Mouse (Mus musculus) forebrain, postnatal 0 days (tissue): ENCODE results near the gene Rpa3. TPM values are rescaled to one million over a fixed set of nuclear protein-coding genes. Genes with fewer than 3 reads are reported as not detected.

Experiments
- ATAC-seq: fragments of 200-750 bp; cut with Nextera tagmentation; 2 replicates; pipeline ENCODE4 v1.8.0; 2017; ENCODE audit warnings: mild to moderate bottlenecking, moderate library complexity
- DNase-seq: peaks from one replicate; pipeline ENCODE4 v3.0.0-alpha.2; 2015
- H3K27ac ChIP-seq: fragments of 300-500 bp; sonication (generic); 2 replicates; pipeline ENCODE4 v1.5.1; 2014; ENCODE audit warnings: low read depth, mild to moderate bottlenecking, antibody characterized with exemption, low read length, moderate library complexity, mixed read lengths
- H3K27me3 ChIP-seq: fragments of 300-500 bp; sonication (generic); 2 replicates; pipeline ENCODE4 v1.6.1; 2014; ENCODE audit warnings: mild to moderate bottlenecking, low read length, mixed read lengths; ENCODE audit not compliant: insufficient read depth
- H3K36me3 ChIP-seq: fragments of 300-500 bp; sonication (generic); 2 replicates; pipeline ENCODE4 v1.6.1; 2014; ENCODE audit warnings: mild to moderate bottlenecking, moderate library complexity; ENCODE audit not compliant: insufficient read depth
- H3K4me1 ChIP-seq: fragments of 300-500 bp; sonication (generic); 2 replicates; pipeline ENCODE4 v1.6.1; 2014; ENCODE audit warnings: antibody characterized with exemption; ENCODE audit not compliant: insufficient read depth
- H3K4me2 ChIP-seq: fragments of 300-500 bp; sonication (generic); 2 replicates; pipeline ENCODE4 v1.6.1; 2014; ENCODE audit warnings: low read depth, mild to moderate bottlenecking, moderate library complexity
- H3K4me3 ChIP-seq: fragments of 300-500 bp; sonication (generic); 2 replicates; pipeline ENCODE4 v1.5.1; 2014; ENCODE audit warnings: low read depth, low read length, mixed read lengths
- H3K9ac ChIP-seq: fragments of 300-500 bp; sonication (generic); 2 replicates; pipeline ENCODE4 v1.6.1; 2014; ENCODE audit warnings: mild to moderate bottlenecking
- H3K9me3 ChIP-seq: fragments of 300-500 bp; sonication (generic); 2 replicates; pipeline ENCODE4 v1.6.1; 2016; ENCODE audit warnings: low read length
- CTCF ChIP-seq: sonication (generic); IDR thresholded peaks from 2 replicates; pipeline ENCODE4 v1.5.1; 2016; ENCODE audit warnings: antibody characterized with exemption, control low read depth, low read depth
- WGBS: fragments of 180-500 bp; shearing (Covaris S2); extraction: QIAGEN DNeasy Blood & Tissue Kit; methylation state at CpG from one replicate; pipeline ENCODE4 v1.1.7; 2014; 5-methylcytosine and 5-hydroxymethylcytosine counted together
- polyA plus RNA-seq: library from polyadenylated mRNA; unstranded; fragments of >200 nt; fragmentation: Nextera tagmentation; extraction: Ambion mirVana; gene quantifications from 2 replicates; pipeline ENCODE4 v1.2.1, GENCODE M21; 2015
- total RNA-seq: library from RNA; depleted of rRNA; stranded (reverse); fragments of >200 nt; gene quantifications from 2 replicates; pipeline ENCODE4 v1.2.3, GENCODE M21; 2014

Rpa3 gene
- total and polyA plus RNA-seq, 2 experiments from 2014 or later: 34.7 to 36.0 TPM

DNA sequence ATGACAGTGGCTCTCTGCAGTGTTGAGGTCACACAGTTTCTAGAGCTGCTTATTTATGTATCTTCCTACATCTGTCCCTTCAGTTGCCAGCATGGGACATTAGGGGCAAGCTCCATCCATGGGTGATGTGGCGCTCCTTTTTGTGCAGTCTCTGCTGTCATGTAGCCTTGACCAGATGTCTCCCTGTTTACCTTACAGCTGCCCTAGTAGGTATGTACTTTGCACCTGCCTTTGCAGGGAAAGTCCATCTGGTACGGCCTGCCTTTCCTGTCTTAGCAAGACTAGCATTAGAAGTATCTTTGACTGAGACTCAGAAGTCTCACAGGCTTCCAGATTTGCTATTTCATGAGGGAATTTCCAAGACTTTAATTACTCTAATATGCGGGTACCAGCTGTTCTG lies 12.1 kb upstream of the Rpa3 start:
- H3K9ac ChIP-seq: no peak overlapping the region
- no peaks in the 10 kb centered on the region for H3K9me3 ChIP-seq
- no peaks in the 10 kb centered on the region for H3K27me3 ChIP-seq
- no peak for TF ChIP-seq CTCF
- H3K4me2 ChIP-seq: no peak overlapping the region
- no peak overlapping the region for H3K27ac ChIP-seq
- 82% methylated on average over 3 of the region's 3 CpGs for WGBS
- ATAC-seq (no peak), DNase-seq (no peak)
- H3K4me3 ChIP-seq: no peak overlapping the region
- no peaks in the 10 kb centered on the region for H3K4me1 ChIP-seq
- peaks cover 9% of the 10 kb centered on the region; the same call in 1 of the 2 replicates for H3K36me3 ChIP-seq

DNA sequence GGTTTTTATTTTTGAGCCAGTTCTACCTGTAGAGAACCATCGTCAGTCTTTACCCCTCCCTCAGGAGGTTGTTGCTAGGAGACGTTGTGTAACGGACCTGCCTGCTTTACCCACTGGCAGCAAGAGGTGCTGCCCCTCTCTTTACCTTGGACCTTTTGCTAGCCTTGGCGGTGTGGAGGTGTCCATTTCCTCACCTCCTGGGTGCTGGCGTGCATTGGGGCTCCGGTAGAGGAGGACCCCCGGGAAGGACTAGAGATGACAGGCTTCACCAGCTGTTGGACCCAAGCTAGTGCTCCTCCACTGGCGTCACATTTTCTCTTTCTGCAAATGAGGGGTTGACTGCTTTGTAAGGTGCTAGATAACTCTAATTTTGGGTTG lies 683 bp upstream of the Rpa3 start:
- no peak; the same call in 1 of the 2 replicates for TF ChIP-seq CTCF
- peak; percentile 73 for DNase-seq

DNA sequence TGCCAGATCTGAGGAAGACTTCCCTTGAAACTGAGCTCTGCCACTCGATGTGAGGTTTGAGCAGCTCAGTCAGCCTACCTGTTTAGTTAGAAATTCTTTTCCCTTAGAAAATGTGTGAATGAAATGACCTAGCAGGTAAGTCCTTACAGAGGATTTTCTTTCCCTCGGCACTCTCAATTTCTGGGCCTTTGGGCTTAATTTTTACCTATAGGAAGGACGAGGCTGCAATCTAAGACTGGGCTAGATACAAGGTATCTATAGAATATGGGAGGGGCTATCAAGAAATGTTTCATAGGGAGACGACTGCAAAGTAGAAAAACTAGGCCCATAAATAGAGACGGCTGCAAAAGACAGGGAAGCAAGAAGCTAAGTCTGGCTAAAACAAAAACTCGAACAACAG lies 657 bp downstream of the Rpa3 start:
- ATAC-seq (no peak), DNase-seq (no peak)
- Histone ChIP-seq H3K4me3 (peak overlapping the region; percentile 90), H3K27me3 (no peaks in the 10 kb centered on the region), H3K36me3 (peaks cover 4% of the 10 kb centered on the region), H3K27ac (peak overlapping the region; percentile 77), H3K4me1 (peaks cover 11% of the 10 kb centered on the region; the same call in 1 of the 2 replicates), H3K9me3 (no peaks in the 10 kb centered on the region), H3K9ac (peak overlapping the region; percentile 82), H3K4me2 (peak overlapping the region; percentile 60)
- WGBS: 8% methylated on average over 6 of the region's 6 CpGs
- TF ChIP-seq CTCF: no peak

More for the DNA sequence above, 683 bp upstream of the Rpa3 start:
- Histone ChIP-seq H3K27ac (peak overlapping the region; percentile 87), H3K4me3 (peak overlapping the region; percentile 90), H3K36me3 (no peaks in the 10 kb centered on the region), H3K4me2 (peak overlapping the region; percentile 64), H3K9ac (peak overlapping the region; percentile 82), H3K27me3 (no peaks in the 10 kb centered on the region), H3K4me1 (peaks cover 11% of the 10 kb centered on the region; the same call in 1 of the 2 replicates), H3K9me3 (no peaks in the 10 kb centered on the region)
- no peak; the same call in 1 of the 2 replicates for ATAC-seq
- WGBS: 1% methylated on average over 8 of the region's 8 CpGs

DNA sequence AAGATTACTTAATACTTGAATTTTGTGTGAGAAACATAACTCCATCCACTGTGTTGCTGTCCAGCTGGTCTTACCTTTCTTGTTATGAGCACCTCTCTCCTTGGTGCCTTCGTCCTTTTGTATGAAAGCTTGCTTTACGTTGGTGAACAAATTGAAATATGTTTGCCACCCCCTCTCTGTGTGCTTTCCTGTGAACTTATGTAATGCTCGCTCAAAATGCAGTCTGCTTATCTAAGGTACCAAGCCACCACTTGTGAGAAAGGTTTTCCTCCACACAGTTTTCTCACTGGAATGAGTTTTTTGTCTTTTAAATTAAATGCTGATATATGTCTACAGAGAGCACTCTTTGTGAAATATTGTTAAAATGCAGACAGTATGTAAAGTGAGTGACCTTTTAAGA lies 30.4 kb downstream of the Rpa3 start:
- no peak overlapping the region for H3K4me3 ChIP-seq
- ATAC-seq (no peak), DNase-seq (no peak)
- WGBS: 89% methylated on average over 3 of the region's 3 CpGs
- H3K4me1 ChIP-seq: no peaks in the 10 kb centered on the region
- no peak overlapping the region for H3K9ac ChIP-seq
- H3K27ac ChIP-seq: no peak overlapping the region
- peaks cover 35% of the 10 kb centered on the region for H3K36me3 ChIP-seq
- H3K27me3 ChIP-seq: no peaks in the 10 kb centered on the region
- H3K9me3 ChIP-seq: no peaks in the 10 kb centered on the region
- H3K4me2 ChIP-seq: no peak overlapping the region
- no peak for TF ChIP-seq CTCF

DNA sequence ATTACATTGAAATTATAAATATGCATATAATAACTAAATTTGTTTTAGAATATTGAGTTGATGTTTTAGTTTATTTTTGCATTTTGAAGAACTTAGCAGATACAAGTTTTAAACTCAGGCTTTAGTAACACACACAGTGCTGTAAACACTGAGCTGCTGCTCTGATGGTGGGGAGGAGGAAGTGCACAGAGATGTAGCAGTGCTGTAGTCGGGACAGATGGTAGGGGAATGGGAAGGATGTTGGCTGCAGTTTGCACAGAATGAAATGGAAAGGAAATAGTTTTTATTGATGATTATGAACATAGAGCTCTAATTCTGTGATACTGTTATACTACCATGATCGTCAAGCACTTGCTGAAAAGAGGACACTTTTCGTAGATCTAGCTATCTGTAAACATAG lies 31.9 kb downstream of the Rpa3 start:
- DNase-seq (no peak), ATAC-seq (0 out of 2 replicates have a peak, but pooled peaks have one; percentile 42)
- Histone ChIP-seq H3K27ac (no peak overlapping the region), H3K27me3 (no peaks in the 10 kb centered on the region), H3K4me3 (no peak overlapping the region), H3K36me3 (peaks cover 27% of the 10 kb centered on the region), H3K4me1 (no peaks in the 10 kb centered on the region), H3K9me3 (no peaks in the 10 kb centered on the region), H3K9ac (no peak overlapping the region), H3K4me2 (no peak overlapping the region)
- WGBS: 79% methylated on average over 3 of the region's 3 CpGs
- TF ChIP-seq CTCF: no peak

DNA sequence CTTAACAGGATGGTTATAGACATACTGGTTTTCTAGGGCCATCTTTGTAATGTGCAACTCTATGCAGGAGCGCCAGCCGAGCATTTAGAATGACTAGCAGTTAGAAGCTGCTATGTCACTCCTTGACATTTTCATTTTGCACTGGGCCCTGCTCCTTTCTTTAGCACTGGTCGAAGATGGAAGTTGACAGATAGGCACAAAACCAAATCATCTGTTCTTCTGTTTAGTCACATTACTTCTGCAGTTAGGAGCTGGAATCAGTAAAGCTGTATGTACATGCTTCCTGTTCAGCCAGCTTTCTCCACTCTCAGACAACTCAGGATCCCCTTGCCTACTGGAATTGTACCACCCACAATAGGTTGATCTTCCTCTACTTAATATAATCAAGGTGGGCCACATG lies 48.3 kb downstream of the Rpa3 start:
- WGBS: 79% methylated on average over 3 of the region's 3 CpGs
- Histone ChIP-seq H3K9me3 (no peaks in the 10 kb centered on the region), H3K27me3 (no peaks in the 10 kb centered on the region), H3K4me2 (peak overlapping the region; percentile 57; the same call in 1 of the 2 replicates), H3K4me3 (no peak overlapping the region), H3K4me1 (peaks cover 8% of the 10 kb centered on the region; the same call in 1 of the 2 replicates), H3K27ac (no peak overlapping the region), H3K36me3 (peaks cover 11% of the 10 kb centered on the region), H3K9ac (no peak overlapping the region)
- no peak for TF ChIP-seq CTCF
- no peak for DNase-seq
- ATAC-seq: no peak

DNA sequence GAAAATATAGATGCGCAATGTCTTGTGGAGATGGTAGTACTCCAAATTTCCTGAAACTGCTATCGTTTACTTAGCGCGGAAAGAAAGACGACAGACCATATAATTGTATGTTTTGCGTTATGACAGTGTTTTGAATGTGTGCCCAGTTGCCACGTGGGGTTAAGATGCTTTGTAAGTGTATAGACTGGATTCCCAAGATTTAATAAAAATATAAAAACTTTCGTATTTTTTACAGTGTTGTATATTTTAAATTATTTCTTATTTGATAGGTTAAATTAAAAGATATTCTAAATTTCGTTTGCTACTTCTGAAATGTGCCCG lies 49.1 kb downstream of the Rpa3 start:
- H3K4me3 ChIP-seq: peak overlapping the region; percentile 79
- 0 out of 2 replicates have a peak, but pooled peaks have one; percentile 0 for TF ChIP-seq CTCF
- no peaks in the 10 kb centered on the region for H3K9me3 ChIP-seq
- no peak; the same call in 1 of the 2 replicates for ATAC-seq
- peak overlapping the region; percentile 94 for H3K9ac ChIP-seq
- peaks cover 2% of the 10 kb centered on the region; the same call in 1 of the 2 replicates for H3K36me3 ChIP-seq
- 10% methylated on average over 10 of the region's 10 CpGs for WGBS
- peak overlapping the region; percentile 57 for H3K4me2 ChIP-seq
- H3K27me3 ChIP-seq: no peaks in the 10 kb centered on the region
- H3K27ac ChIP-seq: peak overlapping the region; percentile 93
- DNase-seq: no peak
- H3K4me1 ChIP-seq: peaks cover 8% of the 10 kb centered on the region; the same call in 1 of the 2 replicates
